Mouse (Mus musculus) left cerebral cortex, adult 8-10 months (tissue): ENCODE measurements at regions not wholly inside any gene's neighbourhood (a gene's known extent, or its start where the extent isn't known, plus 50 kb on each side); places are given as distances from the start of the nearest gene placed in this dataset.

ENCODE experiments used
- DNase-seq, 2 experiments: peaks; one replicate each; pipeline ENCODE4 v3.0.0; 2022; ENCODE audit warnings: low spot score in 2 of 2

DNA sequence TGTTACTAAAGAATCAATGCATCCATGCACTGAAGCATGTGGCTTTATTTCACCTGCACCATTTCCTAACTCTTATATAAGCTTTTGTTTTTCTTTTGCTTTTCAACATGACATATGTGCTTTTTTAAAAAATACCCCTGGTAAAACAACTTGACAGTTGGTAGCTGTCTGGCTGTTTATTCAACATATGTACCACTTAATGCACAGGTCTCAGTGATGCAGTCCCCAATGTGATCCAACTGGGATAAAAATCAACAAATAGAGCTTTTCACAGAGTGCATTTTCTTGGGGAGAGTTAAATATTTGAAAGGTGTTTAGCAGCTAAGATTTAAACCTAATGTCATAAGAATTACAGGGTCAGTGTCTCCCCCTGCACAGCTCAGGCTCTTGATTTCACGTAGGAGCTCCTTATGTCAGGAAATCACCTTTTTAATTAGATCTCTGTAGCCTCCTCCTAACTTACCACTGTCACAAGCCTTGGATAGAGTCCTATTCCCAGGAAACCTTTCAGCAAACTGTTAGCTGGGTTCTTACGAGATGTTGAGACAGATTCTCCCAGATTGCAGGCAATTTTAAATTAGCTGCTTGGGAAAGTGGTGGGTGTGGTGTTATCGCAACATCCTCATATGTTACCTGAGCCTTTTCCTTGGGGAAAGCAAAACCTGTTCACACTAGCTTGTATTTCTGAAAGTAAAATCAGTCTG, 464.6 kb upstream of the Arrdc3 start:
- peak in 1 of 2 experiments; percentile 35 for DNase-seq

DNA sequence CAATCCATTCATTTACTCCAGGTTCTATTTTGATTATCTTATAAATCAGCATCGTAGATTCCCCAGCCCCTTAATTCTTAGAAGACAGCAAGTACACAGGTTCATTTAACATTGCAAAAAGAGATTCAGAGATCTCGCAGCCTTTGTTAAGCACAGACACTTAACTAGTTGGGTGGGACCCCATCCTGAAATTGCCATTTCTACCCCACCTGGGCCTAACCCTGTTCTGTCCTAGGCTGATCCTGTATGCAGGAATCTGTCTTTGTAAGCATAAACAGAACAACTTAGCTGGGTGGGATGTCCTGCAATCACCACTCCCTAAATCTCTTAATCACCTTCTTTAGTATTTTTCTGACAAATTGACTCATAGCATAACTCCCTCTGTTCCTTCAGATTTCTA, 462.8 kb upstream of the Arrdc3 start:
- DNase-seq, result no peak
